Mouse (Mus musculus) forebrain, embryonic 15.5 days (tissue): Measurements from ENCODE around the gene Arid1b. TPM values are rescaled to one million over a fixed set of nuclear protein-coding genes. Genes with fewer than 3 reads are reported as not detected.

Source experiments
- ATAC-seq: fragments of 200-750 bp; cut with Nextera tagmentation; replicated peaks from 2 replicates; pipeline ENCODE4 v1.8.0; 2017; ENCODE audit warnings: mild to moderate bottlenecking, moderate TSS enrichment, moderate library complexity
- H3K27ac ChIP-seq: fragments of 300-500 bp; sonication (generic); replicated peaks from 2 replicates; pipeline ENCODE4 v1.5.1; 2015; ENCODE audit warnings: mild to moderate bottlenecking, inconsistent platforms
- H3K27me3 ChIP-seq: fragments of 300-500 bp; sonication (generic); 2 replicates; pipeline ENCODE4 v1.6.1; 2015; ENCODE audit warnings: inconsistent platforms
- H3K36me3 ChIP-seq: fragments of 300-500 bp; sonication (generic); 2 replicates; pipeline ENCODE4 v1.6.1; 2015; ENCODE audit warnings: mild to moderate bottlenecking, inconsistent platforms
- H3K4me1 ChIP-seq: fragments of 300-500 bp; sonication (generic); 2 replicates; pipeline ENCODE4 v1.6.1; 2015; ENCODE audit warnings: inconsistent platforms
- H3K4me2 ChIP-seq: fragments of 300-500 bp; sonication (generic); replicated peaks from 2 replicates; pipeline ENCODE4 v1.6.1; 2015; ENCODE audit warnings: mild to moderate bottlenecking, inconsistent platforms
- H3K4me3 ChIP-seq: fragments of 300-500 bp; sonication (generic); 2 replicates; pipeline ENCODE4 v1.5.1; 2015; ENCODE audit warnings: mild to moderate bottlenecking, inconsistent platforms
- H3K9ac ChIP-seq: fragments of 300-500 bp; sonication (generic); replicated peaks from 2 replicates; pipeline ENCODE4 v1.6.1; 2015; ENCODE audit warnings: mild to moderate bottlenecking, inconsistent platforms
- H3K9me3 ChIP-seq: fragments of 300-500 bp; sonication (generic); 2 replicates; pipeline ENCODE4 v1.6.1; 2016; ENCODE audit warnings: inconsistent platforms
- WGBS: fragments of 180-500 bp; shearing (Covaris S2); methylation state at CpG from one replicate; pipeline ENCODE4 v1.1.7; 2015; ENCODE audit warnings: mixed read lengths; 5-methylcytosine and 5-hydroxymethylcytosine counted together
- polyA plus RNA-seq: library from polyadenylated mRNA; unstranded; fragments of >200 nt; fragmentation: Nextera tagmentation; extraction: Ambion mirVana; gene quantifications from 2 replicates; pipeline ENCODE4 v1.2.1, GENCODE M21; 2015

Arid1b gene
- polyA plus RNA-seq, 1 experiment from 2014 or later = 14.8 TPM

- H3K4me2 ChIP-seq = no peak overlapping the region
- WGBS = 89% methylated on average over 9 of the region's 9 CpGs
Measured at GRCm38 (mm10) chr17:5204103-5204665, 210.1 kb downstream of the Arid1b start.

GRCm38 (mm10) chr17:5205163-5205581 is 211.0 kb downstream of the Arid1b start:
- Histone ChIP-seq H3K4me1 (peaks cover 63% of the 10 kb centered on the region), H3K27me3 (no peaks in the 10 kb centered on the region), H3K9ac (no peak overlapping the region), H3K27ac (no peak overlapping the region), H3K9me3 (no peaks in the 10 kb centered on the region), H3K4me3 (no peak overlapping the region), H3K4me2 (no peak overlapping the region), H3K36me3 (no peaks in the 10 kb centered on the region)
- WGBS = 21% methylated on average over 7 of the region's 7 CpGs
- ATAC-seq = no peak

More at GRCm38 (mm10) chr17:5204103-5204665, 210.1 kb downstream of the Arid1b start:
- H3K9ac ChIP-seq = no peak overlapping the region
- no peak overlapping the region for H3K4me3 ChIP-seq
- no peaks in the 10 kb centered on the region for H3K36me3 ChIP-seq
- no peak for ATAC-seq
- no peaks in the 10 kb centered on the region for H3K27me3 ChIP-seq
- H3K4me1 ChIP-seq = peaks cover 56% of the 10 kb centered on the region
- no peak overlapping the region for H3K27ac ChIP-seq
- H3K9me3 ChIP-seq = no peaks in the 10 kb centered on the region

- Histone ChIP-seq H3K4me1 (peaks cover 77% of the 10 kb centered on the region), H3K4me2 (no peak overlapping the region), H3K9me3 (no peaks in the 10 kb centered on the region), H3K4me3 (no peak overlapping the region), H3K9ac (no peak overlapping the region), H3K27ac (no peak overlapping the region), H3K27me3 (no peaks in the 10 kb centered on the region), H3K36me3 (no peaks in the 10 kb centered on the region)
- WGBS = 23% methylated on average over 9 of the region's 9 CpGs
- no peak for ATAC-seq
Measured at GRCm38 (mm10) chr17:5206731-5207130, 212.6 kb downstream of the Arid1b start.

- no peak overlapping the region for H3K9ac ChIP-seq
- no peak overlapping the region for H3K4me2 ChIP-seq
- H3K9me3 ChIP-seq = no peaks in the 10 kb centered on the region
- H3K27ac ChIP-seq = no peak overlapping the region
- H3K4me1 ChIP-seq = peaks cover 77% of the 10 kb centered on the region
- ATAC-seq = no peak
- no peaks in the 10 kb centered on the region for H3K27me3 ChIP-seq
- H3K36me3 ChIP-seq = no peaks in the 10 kb centered on the region
- WGBS = 93% methylated on average over 8 of the region's 8 CpGs
- no peak overlapping the region for H3K4me3 ChIP-seq
Measured at GRCm38 (mm10) chr17:5207881-5208280, 213.7 kb downstream of the Arid1b start.

GRCm38 (mm10) chr17:5208362-5208761 is 214.2 kb downstream of the Arid1b start:
- 22% methylated on average over 3 of the region's 3 CpGs for WGBS
- no peak for ATAC-seq
- Histone ChIP-seq H3K36me3 (no peaks in the 10 kb centered on the region), H3K9me3 (no peaks in the 10 kb centered on the region), H3K4me3 (no peak overlapping the region), H3K9ac (no peak overlapping the region), H3K27ac (no peak overlapping the region), H3K4me2 (no peak overlapping the region), H3K4me1 (peaks cover 77% of the 10 kb centered on the region), H3K27me3 (no peaks in the 10 kb centered on the region)

- peaks cover 78% of the 10 kb centered on the region for H3K4me1 ChIP-seq
Measured at GRCm38 (mm10) chr17:5209076-5209475, 214.9 kb downstream of the Arid1b start.

GRCm38 (mm10) chr17:5210101-5210727 is 216.1 kb downstream of the Arid1b start:
- H3K4me1 ChIP-seq = peaks cover 77% of the 10 kb centered on the region
- no peak overlapping the region for H3K9ac ChIP-seq
- H3K36me3 ChIP-seq = no peaks in the 10 kb centered on the region
- H3K4me3 ChIP-seq = no peak overlapping the region
- no peak for ATAC-seq
- H3K4me2 ChIP-seq = no peak overlapping the region
- H3K27ac ChIP-seq = peak overlapping the region; percentile 63
- WGBS = 68% methylated on average over 6 of the region's 6 CpGs
- no peaks in the 10 kb centered on the region for H3K27me3 ChIP-seq
- no peaks in the 10 kb centered on the region for H3K9me3 ChIP-seq

More at GRCm38 (mm10) chr17:5209076-5209475, 214.9 kb downstream of the Arid1b start:
- Histone ChIP-seq H3K4me2 (no peak overlapping the region), H3K36me3 (no peaks in the 10 kb centered on the region), H3K4me3 (no peak overlapping the region), H3K9me3 (no peaks in the 10 kb centered on the region), H3K27me3 (no peaks in the 10 kb centered on the region), H3K9ac (no peak overlapping the region), H3K27ac (no peak overlapping the region)
- WGBS = 100% methylated on average over 1 of the region's 1 CpGs
- ATAC-seq = no peak

GRCm38 (mm10) chr17:5210891-5211290 is 216.8 kb downstream of the Arid1b start:
- Histone ChIP-seq H3K36me3 (no peaks in the 10 kb centered on the region), H3K27me3 (no peaks in the 10 kb centered on the region), H3K4me1 (peaks cover 71% of the 10 kb centered on the region), H3K4me3 (no peak overlapping the region), H3K4me2 (no peak overlapping the region), H3K9me3 (no peaks in the 10 kb centered on the region), H3K9ac (no peak overlapping the region), H3K27ac (peak overlapping the region; percentile 83)
- WGBS = 64% methylated on average over 7 of the region's 7 CpGs
- no peak for ATAC-seq

GRCm38 (mm10) chr17:5212166-5212565 is 218.0 kb downstream of the Arid1b start:
- Histone ChIP-seq H3K9ac (0 out of 2 replicates have a peak overlapping the region, but pooled peaks have one; percentile 6), H3K27ac (peak overlapping the region; percentile 83), H3K4me1 (peaks cover 64% of the 10 kb centered on the region), H3K4me2 (peak overlapping the region; percentile 4), H3K27me3 (no peaks in the 10 kb centered on the region), H3K36me3 (no peaks in the 10 kb centered on the region), H3K9me3 (no peaks in the 10 kb centered on the region), H3K4me3 (no peak overlapping the region)
- 12% methylated on average over 12 of the region's 12 CpGs for WGBS
- peak; percentile 80 for ATAC-seq

- ATAC-seq = no peak
- Histone ChIP-seq H3K27me3 (no peaks in the 10 kb centered on the region), H3K27ac (peak overlapping the region; percentile 83), H3K4me3 (no peak overlapping the region), H3K4me2 (no peak overlapping the region), H3K9me3 (no peaks in the 10 kb centered on the region), H3K4me1 (peaks cover 71% of the 10 kb centered on the region), H3K9ac (no peak overlapping the region), H3K36me3 (no peaks in the 10 kb centered on the region)
- WGBS = 37% methylated on average over 6 of the region's 6 CpGs
Measured at GRCm38 (mm10) chr17:5213441-5213840, 219.3 kb downstream of the Arid1b start.

- WGBS = 87% methylated on average over 4 of the region's 4 CpGs
- H3K9me3 ChIP-seq = no peaks in the 10 kb centered on the region
- H3K27ac ChIP-seq = peak overlapping the region; percentile 35; the same call in 1 of the 2 replicates
Measured at GRCm38 (mm10) chr17:5215352-5215751, 221.2 kb downstream of the Arid1b start.

GRCm38 (mm10) chr17:5216965-5217546 is 222.9 kb downstream of the Arid1b start:
- no peak overlapping the region for H3K9ac ChIP-seq
- no peak for ATAC-seq
- peaks cover 81% of the 10 kb centered on the region for H3K4me1 ChIP-seq
- WGBS = 39% methylated on average over 10 of the region's 10 CpGs
- no peak overlapping the region for H3K27ac ChIP-seq
- no peaks in the 10 kb centered on the region for H3K9me3 ChIP-seq
- no peaks in the 10 kb centered on the region for H3K36me3 ChIP-seq
- H3K4me3 ChIP-seq = no peak overlapping the region
- H3K4me2 ChIP-seq = no peak overlapping the region
- H3K27me3 ChIP-seq = no peaks in the 10 kb centered on the region

More at GRCm38 (mm10) chr17:5215352-5215751, 221.2 kb downstream of the Arid1b start:
- Histone ChIP-seq H3K27me3 (no peaks in the 10 kb centered on the region), H3K36me3 (no peaks in the 10 kb centered on the region), H3K9ac (no peak overlapping the region), H3K4me2 (no peak overlapping the region), H3K4me3 (no peak overlapping the region), H3K4me1 (peaks cover 81% of the 10 kb centered on the region)
- ATAC-seq = no peak
